Mouse (Mus musculus) macrophage (primary cell): Measurements from ENCODE around the gene Ssna1. TPM values are rescaled to one million over a fixed set of nuclear protein-coding genes. Genes with fewer than 3 reads are reported as not detected.
A peak's percentile ranks its signal among the peaks of the same experiment; 100 is the strongest.

Experiments used
- H3K27ac ChIP-seq: fragments of 350-480 bp; formaldehyde crosslinking; 2 replicates; pipeline ENCODE4 v1.9.0; 2021
- H3K36me3 ChIP-seq: fragments of 350-480 bp; formaldehyde crosslinking; 2 replicates; pipeline ENCODE4 v1.9.0; 2021; ENCODE audit errors: inconsistent target
- H3K4me3 ChIP-seq: fragments of 350-480 bp; formaldehyde crosslinking; 2 replicates; pipeline ENCODE4 v1.9.0; 2021; ENCODE audit errors: inconsistent target
- H3K79me2 ChIP-seq: fragments of 350-480 bp; formaldehyde crosslinking; 2 replicates; pipeline ENCODE4 v1.9.0; 2021; ENCODE audit errors: inconsistent target
- WGBS: methylation state at CpG from one replicate; pipeline ENCODE4 v1.1.7; 2026; ENCODE audit warnings: inconsistent platforms; ENCODE audit not compliant: missing documents; 5-methylcytosine and 5-hydroxymethylcytosine counted together
- polyA plus RNA-seq: library from polyadenylated mRNA; stranded (reverse); fragments of 250-400 nt; gene quantifications from 3 replicates; pipeline ENCODE4 v1.2.4, GENCODE M21; 2018; ENCODE audit warnings: inconsistent platforms
- total RNA-seq, 78 experiments: library from RNA; depleted of rRNA; stranded (reverse); fragments of 250-400 nt; gene quantifications; 1 replicate in 9 of 78; 2 replicates in 24 of 78; 3 replicates in 43 of 78; 4 replicates in 2 of 78; pipeline ENCODE4 v1.2.4; 2018; ENCODE audit warnings: inconsistent platforms in 56 of 78

Gene Ssna1
- total RNA-seq (2018; cell fraction: chromatin; rRNA removed), result 10 to 100 TPM in 17 of 26 experiments, 1 to 10 TPM in 9; 1.4 to 40.9 (median 14.4) TPM
- 10 to 100 TPM; 24.4 to 47.4 (median 37.5) TPM for total RNA-seq (2018; cell fraction: cytosol; rRNA removed)
- total RNA-seq (2018; cell fraction: nucleus; rRNA removed), result 10 to 100 TPM in 20 of 26 experiments, 1 to 10 TPM in 6; 5.7 to 40.4 (median 18.4) TPM
- polyA plus RNA-seq, result 26.0 to 60.7 TPM (median 55.7 TPM) in 3 replicates

DNA sequence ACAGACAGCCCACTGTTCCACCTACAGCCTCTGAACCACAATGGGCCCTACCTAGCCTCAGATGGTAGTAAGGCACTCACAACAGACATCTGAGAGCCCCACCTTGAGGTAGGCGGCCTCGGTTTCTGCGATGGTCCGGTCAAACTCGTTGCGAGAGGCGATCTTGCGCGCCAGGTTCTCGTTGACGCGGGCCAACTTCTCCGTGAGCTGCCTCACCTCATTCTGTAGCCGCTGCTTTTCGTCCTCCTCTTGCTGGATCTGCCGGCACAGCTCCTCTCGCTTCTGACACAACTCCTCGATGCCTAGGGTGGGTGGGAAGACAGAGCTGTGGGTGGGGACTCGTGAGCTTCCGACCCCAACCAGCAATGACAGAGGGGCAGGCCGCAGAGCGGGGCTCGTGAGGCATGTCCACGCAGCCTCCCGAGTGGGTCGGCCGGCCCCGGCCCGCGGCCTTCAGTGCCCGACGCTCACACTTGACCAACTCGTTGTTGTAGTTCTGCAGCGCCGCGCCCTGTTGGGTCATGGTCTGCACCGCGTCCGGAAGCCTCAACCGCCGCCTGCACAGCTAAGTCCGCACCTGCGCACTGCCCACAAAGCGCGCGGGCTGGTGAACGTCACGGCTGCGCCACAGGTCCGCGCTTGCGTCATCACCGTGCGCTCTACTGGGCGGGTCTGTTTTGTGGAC lies at the start of gene Ssna1, which contains the start of gene Anapc2:
Ssna1 (minus strand) TSS at position 612 of the 685 bp plus-strand sequence.
Anapc2 (plus strand) TSS at position 652 of the 685 bp plus-strand sequence.
- WGBS, result under 1% methylated on average over 48 of the region's 55 CpGs
- Histone ChIP-seq H3K36me3 (peaks cover 42% of the 10 kb centered on the region), H3K4me3 (peak within 1 kb of the TSS; percentile 97), H3K27ac (peak within 1 kb of the TSS; percentile 64), H3K79me2 (peaks cover 54% of the 10 kb centered on the region)

DNA sequence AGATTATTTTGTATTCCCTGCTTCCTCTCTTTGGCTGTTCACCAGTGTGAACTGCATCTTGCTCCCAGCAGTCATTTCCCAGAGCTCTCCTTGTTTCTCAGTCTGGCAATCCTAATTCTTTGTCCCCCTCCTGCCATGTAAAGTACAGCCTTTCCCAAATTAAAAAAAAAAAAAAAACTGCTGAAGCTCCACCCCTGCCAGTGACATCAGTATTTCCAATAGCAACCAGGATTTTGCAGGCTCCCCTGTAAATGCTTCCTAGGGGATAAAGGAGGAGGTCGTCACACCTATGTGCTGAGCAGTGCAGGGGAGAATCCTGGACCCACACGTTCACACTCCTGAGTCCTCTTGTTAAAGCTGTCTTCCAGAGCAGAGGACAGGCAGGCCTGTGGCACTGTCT lies 47.8 kb upstream of the Ssna1 start:
- H3K4me3 ChIP-seq, result no peak overlapping the region
- WGBS, result 39% methylated on average over 2 of the region's 2 CpGs
- H3K27ac ChIP-seq, result no peak overlapping the region
- H3K79me2 ChIP-seq, result no peaks in the 10 kb centered on the region
- no peaks in the 10 kb centered on the region for H3K36me3 ChIP-seq

DNA sequence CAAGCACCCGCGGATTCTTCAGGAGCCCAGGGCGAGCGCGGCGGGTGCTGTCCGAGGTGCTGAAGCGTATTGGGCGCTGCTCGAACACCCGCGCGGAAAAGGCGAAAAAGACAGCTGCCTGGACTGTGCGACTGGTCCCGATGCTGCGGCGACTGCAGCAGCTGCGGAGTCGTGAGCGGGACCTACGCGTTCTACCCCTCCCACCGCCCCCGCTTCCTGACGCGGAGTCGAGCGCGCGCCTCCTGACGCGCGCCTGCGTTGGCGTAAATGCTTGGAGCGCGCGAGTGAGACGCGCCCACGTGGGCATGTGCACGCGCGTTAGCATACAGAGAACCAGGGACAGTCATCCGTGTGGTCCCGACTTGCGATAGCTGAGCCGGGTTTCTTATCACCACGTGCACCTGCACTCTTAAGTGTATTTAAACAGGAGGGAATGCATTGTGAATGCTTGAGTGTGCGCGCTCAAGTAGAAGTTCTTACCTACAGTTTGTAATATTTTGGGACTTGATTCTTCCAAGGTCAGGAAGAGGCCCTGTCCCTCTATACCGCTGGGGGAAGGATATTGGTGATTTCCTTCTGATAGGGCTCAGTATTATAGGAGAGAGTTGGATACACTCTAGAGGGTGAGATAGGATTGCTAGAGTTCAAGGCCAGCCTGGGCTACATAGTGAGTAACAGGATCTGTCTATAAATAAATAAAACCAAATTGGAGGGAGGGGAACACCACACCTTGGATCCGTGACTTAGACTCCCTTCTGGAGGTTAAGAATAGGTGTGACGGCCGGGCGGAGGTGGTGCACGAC lies 46.9 kb upstream of the Ssna1 start, which contains the start of gene Grin1:
Grin1 (minus strand) TSS at position 217 of the 803 bp plus-strand sequence.
- H3K4me3 ChIP-seq, result no peak within 1 kb of the TSS

DNA sequence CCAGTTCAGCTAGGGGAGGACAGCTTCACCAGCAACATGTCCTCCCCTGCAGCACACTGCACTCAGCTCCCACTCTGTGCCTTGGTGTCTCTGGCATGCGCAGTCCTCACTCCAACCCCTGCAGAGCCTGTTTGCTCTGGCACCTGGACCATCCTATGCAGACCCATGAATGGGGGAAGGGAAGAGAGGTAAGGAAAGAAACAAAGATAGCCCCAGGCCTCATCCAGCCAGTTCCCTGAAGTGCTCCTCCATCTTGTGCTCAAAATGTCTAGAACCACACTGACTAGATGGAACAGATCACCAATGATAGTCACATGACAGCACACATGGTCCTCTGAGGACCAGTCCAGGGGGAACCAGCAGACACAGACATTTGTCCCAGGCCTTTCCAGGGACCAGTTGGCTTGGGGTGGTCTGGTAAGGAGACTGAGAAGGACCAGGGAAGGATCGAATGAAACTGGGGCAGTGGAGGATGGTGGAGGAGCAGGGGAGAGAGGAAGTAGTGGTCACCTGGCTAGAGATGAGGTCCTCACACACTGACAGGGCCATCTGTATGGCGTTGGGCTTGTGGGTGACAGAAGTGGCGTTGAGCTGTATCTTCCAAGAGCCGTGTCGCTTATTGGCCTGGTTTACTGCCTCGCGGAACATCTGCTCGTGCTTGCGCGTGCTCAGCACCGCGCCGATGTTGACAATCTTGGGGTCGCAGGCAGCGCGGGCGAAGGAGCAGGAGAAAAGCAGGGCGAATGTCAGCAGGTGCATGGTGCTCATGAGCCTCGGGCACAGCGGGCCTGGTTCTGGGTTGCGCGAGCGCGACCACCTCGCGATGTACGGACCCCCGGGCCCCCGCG lies 46.1 kb upstream of the Ssna1 start:
- 11% methylated on average over 31 of the region's 31 CpGs for WGBS
- Histone ChIP-seq H3K79me2 (no peaks in the 10 kb centered on the region), H3K4me3 (no peak overlapping the region)

More for the DNA sequence above, 46.9 kb upstream of the Ssna1 start, which contains the start of gene Grin1:
- Histone ChIP-seq H3K27ac (no peak within 1 kb of the TSS), H3K36me3 (no peaks in the 10 kb centered on the region), H3K79me2 (no peaks in the 10 kb centered on the region)
- 10% methylated on average over 57 of the region's 58 CpGs for WGBS

DNA sequence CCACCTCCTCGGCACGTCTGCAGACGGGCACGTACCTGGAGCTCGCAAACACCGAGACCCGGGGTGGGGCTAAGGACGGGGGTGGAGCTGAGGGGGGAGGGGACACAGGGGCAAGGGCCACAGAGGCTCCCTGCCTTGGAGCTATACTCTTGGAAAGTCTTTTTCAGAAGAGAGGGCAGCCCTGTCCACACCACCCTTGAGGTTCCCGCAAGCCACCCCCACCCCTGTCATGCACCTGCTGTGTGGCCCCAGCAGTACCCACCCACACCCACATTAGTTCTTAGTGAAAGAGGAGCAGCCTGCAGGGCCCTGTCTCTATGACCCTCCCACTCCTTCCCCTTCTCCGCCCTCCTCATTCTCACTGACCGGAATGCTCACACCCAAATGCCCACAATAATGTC lies 39.3 kb upstream of the Ssna1 start:
- H3K36me3 ChIP-seq, result no peaks in the 10 kb centered on the region
- H3K27ac ChIP-seq, result no peak overlapping the region
- no peaks in the 10 kb centered on the region for H3K79me2 ChIP-seq
- H3K4me3 ChIP-seq, result no peak overlapping the region
- 8% methylated on average over 10 of the region's 11 CpGs for WGBS

More for the DNA sequence above, 46.1 kb upstream of the Ssna1 start:
- H3K27ac ChIP-seq, result no peak overlapping the region
- no peaks in the 10 kb centered on the region for H3K36me3 ChIP-seq

DNA sequence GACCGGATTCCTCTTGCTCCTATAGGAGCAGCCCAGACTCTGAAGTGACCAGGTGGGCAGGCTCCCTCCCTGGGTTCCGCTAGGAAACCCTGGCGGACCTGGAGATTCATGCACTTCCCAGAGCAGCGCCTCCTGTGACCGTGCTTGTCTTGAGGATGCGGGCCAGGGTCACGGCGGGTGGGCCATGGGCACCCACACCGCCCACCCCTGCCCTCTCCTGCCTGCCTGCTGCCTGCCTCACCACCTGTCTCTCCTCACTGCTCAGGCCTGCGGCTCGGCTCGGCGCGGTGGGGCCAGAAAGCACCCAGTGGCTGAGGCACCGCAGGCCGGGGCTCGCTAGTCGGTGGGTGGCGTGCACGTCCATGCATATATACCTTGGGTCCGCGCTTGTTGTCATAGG lies 38.7 kb upstream of the Ssna1 start:
- Histone ChIP-seq H3K4me3 (no peak overlapping the region), H3K79me2 (no peaks in the 10 kb centered on the region), H3K27ac (no peak overlapping the region), H3K36me3 (no peaks in the 10 kb centered on the region)
- 4% methylated on average over 19 of the region's 22 CpGs for WGBS

DNA sequence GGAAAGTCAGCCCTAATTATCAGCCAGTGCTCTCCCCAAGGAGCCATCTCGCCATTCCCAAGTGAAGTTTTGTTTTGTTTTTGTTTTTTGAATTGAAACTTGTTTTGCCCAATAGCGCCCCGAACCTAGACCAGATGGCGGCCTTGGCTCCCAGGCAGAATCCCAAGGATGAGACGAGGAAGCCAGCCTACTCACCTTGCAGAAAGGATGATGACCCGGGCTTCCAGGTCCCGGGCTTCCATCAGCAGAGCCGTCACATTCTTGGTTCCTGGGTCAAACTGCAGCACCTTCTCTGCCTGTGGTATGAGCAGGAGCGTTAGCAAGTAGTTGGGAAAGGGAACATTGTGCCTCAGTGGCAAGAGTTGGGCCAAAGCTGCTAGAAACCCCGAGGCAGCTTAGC lies 37.9 kb upstream of the Ssna1 start:
- WGBS, result 54% methylated on average over 10 of the region's 10 CpGs
- H3K4me3 ChIP-seq, result no peak overlapping the region
- no peaks in the 10 kb centered on the region for H3K36me3 ChIP-seq
- H3K79me2 ChIP-seq, result no peaks in the 10 kb centered on the region
- no peak overlapping the region for H3K27ac ChIP-seq

DNA sequence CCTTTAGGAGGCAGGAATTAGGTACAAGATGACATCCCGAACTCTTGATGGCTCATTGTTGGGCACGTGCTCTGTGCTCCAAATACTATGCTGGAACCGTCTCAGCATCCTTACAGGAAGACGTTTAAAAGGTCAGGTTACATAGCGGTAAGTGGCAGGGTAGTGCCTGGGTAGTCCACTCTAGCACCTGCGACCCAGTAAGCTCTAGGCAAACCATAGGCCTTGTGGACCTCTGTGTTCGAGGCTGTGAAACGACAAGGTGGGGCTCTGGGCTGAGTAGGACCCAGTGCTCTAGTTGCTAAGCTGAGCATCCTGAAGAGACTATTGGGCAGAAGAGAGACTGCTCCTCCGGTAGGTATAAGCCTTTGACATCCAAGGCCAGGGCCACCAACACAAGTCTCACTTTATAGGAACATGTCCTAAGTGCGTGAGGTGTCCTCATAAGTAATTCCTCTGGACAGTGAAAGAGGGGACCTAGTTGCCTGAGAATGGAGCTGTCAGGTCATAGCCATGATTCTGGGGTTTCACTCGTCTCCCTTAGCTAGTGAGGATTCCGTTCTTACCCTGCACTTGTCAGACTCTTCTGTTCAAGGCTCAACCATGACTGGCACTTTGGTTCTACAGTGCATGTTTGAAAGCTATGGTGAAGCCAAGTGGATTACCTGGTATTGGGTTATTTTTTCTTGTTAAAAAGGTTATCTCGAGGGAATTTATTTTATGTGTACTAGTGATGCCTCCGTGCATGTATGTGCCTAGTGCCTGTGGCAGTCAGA lies 33.5 kb upstream of the Ssna1 start:
- Histone ChIP-seq H3K79me2 (no peaks in the 10 kb centered on the region), H3K4me3 (no peak overlapping the region), H3K27ac (no peak overlapping the region), H3K36me3 (no peaks in the 10 kb centered on the region)
- WGBS, result 53% methylated on average over 14 of the region's 14 CpGs

DNA sequence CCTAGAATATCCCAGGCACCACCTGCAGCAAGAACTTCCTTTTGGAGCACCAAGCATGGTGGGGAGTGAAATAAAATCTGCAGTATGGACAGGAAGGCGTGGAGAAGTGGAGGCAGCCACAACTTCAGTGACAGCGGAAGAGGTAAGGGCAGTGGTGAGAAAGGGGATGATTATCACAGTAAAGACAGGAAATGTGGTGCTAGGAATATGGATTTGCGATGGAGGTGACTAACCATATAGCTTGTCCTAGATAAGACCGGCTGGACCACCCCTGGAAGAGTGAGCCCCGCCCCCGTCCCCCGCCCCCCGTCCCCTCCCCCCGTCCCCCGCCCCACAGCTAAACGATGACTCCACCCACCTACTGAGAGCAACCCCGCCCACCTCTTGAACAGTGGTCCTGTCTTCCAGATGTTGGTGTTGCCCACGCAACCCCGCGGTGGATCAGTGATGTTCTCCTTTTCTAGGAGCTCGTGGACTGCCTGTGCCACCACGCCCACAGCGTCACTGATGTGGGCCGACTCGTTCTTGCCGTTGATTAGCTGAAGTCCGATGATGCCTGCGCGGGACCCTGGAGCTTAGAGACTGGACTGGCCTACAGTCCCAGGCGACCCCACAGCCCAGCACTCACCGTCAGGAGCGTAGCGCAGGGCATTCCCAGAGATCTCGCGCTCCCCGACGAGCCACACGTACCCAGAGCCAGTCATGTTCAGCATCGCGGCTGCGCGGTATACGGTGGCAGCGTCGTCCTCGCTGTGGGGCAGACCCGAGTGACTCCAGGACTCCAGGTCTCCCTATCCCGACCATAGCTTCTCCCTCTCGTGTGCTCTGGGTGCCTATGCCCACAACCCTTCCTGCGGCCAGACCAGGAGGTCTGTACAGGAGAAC lies 32.7 kb upstream of the Ssna1 start:
- Histone ChIP-seq H3K27ac (no peak overlapping the region), H3K4me3 (peak overlapping the region; percentile 9; the same call in 1 of the 2 replicates), H3K79me2 (no peaks in the 10 kb centered on the region), H3K36me3 (no peaks in the 10 kb centered on the region)
- WGBS, result 3% methylated on average over 44 of the region's 45 CpGs

DNA sequence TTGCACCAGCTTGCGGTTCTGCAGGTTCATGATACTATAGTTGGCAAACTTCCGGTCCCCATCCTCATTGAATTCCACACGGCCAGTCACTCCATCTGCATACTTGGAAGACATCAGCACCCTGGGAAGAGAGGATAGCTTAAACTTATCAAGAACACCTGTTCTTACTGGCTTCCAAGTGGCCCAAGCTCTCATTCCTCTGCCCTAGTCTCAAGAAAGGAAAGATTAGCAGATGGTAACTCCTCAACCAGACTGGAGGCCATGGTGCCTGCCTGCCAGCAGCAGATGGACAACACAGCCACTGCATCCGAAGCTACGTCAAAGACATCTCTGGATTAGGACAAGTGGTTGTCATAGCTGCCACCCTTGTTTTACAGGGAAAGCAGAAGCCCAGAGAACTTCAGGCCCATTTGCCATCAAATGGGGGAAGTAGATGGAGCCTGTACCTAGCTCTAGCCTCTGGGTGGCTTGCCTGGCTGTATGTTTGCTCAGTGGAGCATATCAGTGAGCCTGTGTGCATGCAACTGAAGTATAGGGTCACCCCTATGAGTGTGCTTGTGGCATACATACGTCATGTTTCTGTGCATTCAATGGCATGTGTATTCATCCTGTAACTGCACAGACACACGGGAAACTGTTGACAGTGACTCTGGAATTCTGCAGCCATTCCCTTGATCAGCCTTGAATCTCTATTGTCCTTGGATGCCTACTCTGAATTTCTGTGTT lies 31.9 kb upstream of the Ssna1 start:
- WGBS, result 72% methylated on average over 7 of the region's 7 CpGs
- no peaks in the 10 kb centered on the region for H3K79me2 ChIP-seq
- no peak overlapping the region for H3K27ac ChIP-seq
- no peaks in the 10 kb centered on the region for H3K36me3 ChIP-seq
- H3K4me3 ChIP-seq, result no peak overlapping the region

DNA sequence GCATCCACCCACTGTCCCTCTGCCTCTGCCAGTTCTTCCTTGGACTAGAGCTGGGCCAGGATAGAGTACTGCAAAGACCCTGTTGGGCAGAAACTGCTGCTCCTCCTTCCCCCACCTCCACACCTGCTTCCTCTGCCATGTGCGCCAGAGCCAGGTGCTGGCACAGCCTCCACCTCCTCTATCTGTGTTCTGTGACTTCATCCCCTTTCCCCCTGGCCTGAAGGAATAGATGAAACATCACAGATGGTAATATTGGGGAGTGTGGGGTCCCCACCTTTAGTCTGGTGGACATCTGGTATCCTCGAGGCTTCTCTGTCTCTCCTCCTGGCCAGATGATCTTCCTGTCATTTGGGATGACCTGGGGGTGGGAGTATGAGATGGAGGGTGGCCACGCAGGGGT lies 31.2 kb upstream of the Ssna1 start:
- no peak overlapping the region for H3K27ac ChIP-seq
- H3K79me2 ChIP-seq, result no peaks in the 10 kb centered on the region
- no peaks in the 10 kb centered on the region for H3K36me3 ChIP-seq
- WGBS, result 50% methylated on average over 3 of the region's 3 CpGs
- no peak overlapping the region for H3K4me3 ChIP-seq

DNA sequence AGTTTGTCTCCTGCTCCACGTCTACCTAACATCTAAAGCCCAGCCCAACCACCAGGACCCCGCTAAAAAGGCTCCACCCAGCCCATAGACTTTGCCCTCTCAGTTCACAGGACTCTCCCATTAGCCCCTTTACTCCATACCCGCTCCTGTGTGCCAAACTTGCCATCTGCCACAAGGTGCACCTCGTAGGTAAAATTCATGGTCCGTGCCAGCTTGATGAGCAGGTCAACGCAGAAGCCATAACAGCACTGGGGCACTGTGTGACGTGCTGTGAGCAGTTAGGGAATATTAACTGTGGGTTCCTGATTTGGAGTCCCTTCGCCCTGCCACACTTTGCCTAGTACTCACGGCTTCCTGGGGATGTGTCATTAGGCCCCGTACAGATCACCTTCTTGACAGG lies 25.8 kb upstream of the Ssna1 start:
- Histone ChIP-seq H3K79me2 (no peaks in the 10 kb centered on the region), H3K27ac (no peak overlapping the region), H3K36me3 (no peaks in the 10 kb centered on the region), H3K4me3 (no peak overlapping the region)
- 79% methylated on average over 10 of the region's 10 CpGs for WGBS
